Mouse (Mus musculus) bone marrow, adult 2 months (tissue): ENCODE measurements around the gene Morc4. TPM values are rescaled to one million over a fixed set of nuclear protein-coding genes. Genes with fewer than 3 reads are reported as not detected.

Experiments
- H3K27ac ChIP-seq: fragments of 200-500 bp; 2 replicates; pipeline ENCODE4 v1.5.1; 2012; ENCODE audit warnings: low read depth, mild to moderate bottlenecking, control low read depth, inconsistent platforms, low read length; ENCODE audit not compliant: control insufficient read depth, poor library complexity, insufficient read depth
- H3K4me1 ChIP-seq: fragments of 200-500 bp; 2 replicates; pipeline ENCODE4 v1.6.1; 2011; ENCODE audit warnings: low read length; ENCODE audit not compliant: control insufficient read depth, insufficient read depth
- H3K4me3 ChIP-seq: fragments of 200-500 bp; replicated peaks from 2 replicates; pipeline ENCODE3; 2011; ENCODE audit warnings: mild to moderate bottlenecking, low read depth, low read length, control low read depth; ENCODE audit not compliant: control insufficient read depth
- CTCF ChIP-seq: fragments of 200-500 bp; IDR thresholded peaks from 2 replicates; pipeline ENCODE4 v1.5.1; 2011; ENCODE audit warnings: low read length, control low read depth; ENCODE audit not compliant: control insufficient read depth, insufficient read depth
- POLR2A ChIP-seq: fragments of 200-500 bp; IDR thresholded peaks from 2 replicates; pipeline ENCODE4 v1.6.1; 2011; ENCODE audit warnings: low read depth, mild to moderate bottlenecking, control low read depth, low read length, borderline replicate concordance; ENCODE audit not compliant: control insufficient read depth
- WGBS: fragments of 180-500 bp; shearing (Covaris S2); methylation state at CpG from one replicate; pipeline ENCODE4 v1.1.7; 2018; 5-methylcytosine and 5-hydroxymethylcytosine counted together
- polyA plus RNA-seq: library from polyadenylated mRNA; stranded (reverse); fragments of >200 nt; gene quantifications from 2 replicates; pipeline ENCODE4 v1.2.4, GENCODE M21; 2011; ENCODE audit warnings: low replicate concordance; ENCODE audit not compliant: missing spikeins, insufficient read depth, insufficient read length

Morc4 gene
- polyA plus RNA-seq, 1 experiment, result 2.8 TPM

- WGBS, result 26% methylated on average over 9 of the region's 9 CpGs
- TF ChIP-seq CTCF (no peak), POLR2A (no peak)
- H3K4me1 ChIP-seq, result no peaks in the 10 kb centered on the region; the same call in 1 of the 2 replicates
- H3K27ac ChIP-seq, result no peak overlapping the region
- no peak overlapping the region for H3K4me3 ChIP-seq
These were observed 58.0 kb downstream of the Morc4 start for GRCm38 (mm10) chrX:139813299-139814002.

- 42% methylated on average over 3 of the region's 3 CpGs for WGBS
- no peaks in the 10 kb centered on the region; the same call in 1 of the 2 replicates for H3K4me1 ChIP-seq
- TF ChIP-seq CTCF (no peak), POLR2A (no peak)
- H3K27ac ChIP-seq, result no peak overlapping the region
- no peak overlapping the region for H3K4me3 ChIP-seq
These were observed 58.7 kb downstream of the Morc4 start for GRCm38 (mm10) chrX:139812636-139813298.

DNA sequence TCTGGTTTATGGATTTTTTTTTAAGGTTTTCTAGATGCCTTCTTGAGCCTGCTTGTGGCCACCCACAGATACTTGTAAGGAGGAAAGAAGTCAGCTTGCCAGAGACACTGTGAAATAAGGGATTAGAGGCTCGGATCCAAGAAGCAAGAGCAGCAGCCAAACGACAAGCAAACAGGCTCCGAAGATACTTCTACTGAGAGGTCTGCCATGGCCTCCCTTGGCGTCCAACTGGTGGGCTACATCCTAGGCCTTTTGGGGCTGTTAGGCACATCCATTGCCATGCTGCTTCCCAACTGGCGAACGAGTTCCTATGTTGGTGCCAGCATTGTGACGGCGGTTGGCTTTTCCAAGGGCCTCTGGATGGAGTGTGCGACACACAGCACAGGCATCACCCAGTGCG, 63.0 kb downstream of the Morc4 start:
- Histone ChIP-seq H3K27ac (no peak overlapping the region), H3K4me1 (no peaks in the 10 kb centered on the region; the same call in 1 of the 2 replicates), H3K4me3 (no peak overlapping the region)
- no peak for TF ChIP-seq POLR2A
- TF ChIP-seq CTCF, result no peak
- 81% methylated on average over 10 of the region's 10 CpGs for WGBS

DNA sequence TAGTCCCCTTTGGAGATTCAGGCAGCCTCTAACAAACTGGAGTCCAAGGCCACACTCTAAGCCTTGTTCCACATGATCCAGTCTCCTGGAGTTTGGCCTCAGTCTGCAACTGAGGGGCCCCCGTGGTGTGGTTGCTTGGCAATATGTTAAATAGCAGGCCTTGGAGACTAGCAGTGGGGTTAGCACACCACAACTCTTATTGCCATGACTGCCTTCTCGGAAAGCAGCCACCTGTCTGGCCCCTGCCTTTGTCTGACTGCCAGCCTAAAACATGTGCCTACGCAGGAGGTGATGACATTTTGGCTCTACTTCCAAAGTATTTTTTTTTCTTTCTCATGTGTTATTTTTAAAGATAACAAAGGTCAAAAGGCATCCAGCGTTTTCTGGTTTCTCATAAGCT, 63.4 kb downstream of the Morc4 start:
- TF ChIP-seq CTCF (no peak), POLR2A (no peak)
- 65% methylated on average over 4 of the region's 4 CpGs for WGBS
- H3K4me1 ChIP-seq, result no peaks in the 10 kb centered on the region; the same call in 1 of the 2 replicates
- H3K27ac ChIP-seq, result no peak overlapping the region
- H3K4me3 ChIP-seq, result no peak overlapping the region

GRCm38 (mm10) chrX:139807391-139807790, 64.1 kb downstream of the Morc4 start:
- Histone ChIP-seq H3K4me3 (no peak overlapping the region), H3K27ac (no peak overlapping the region), H3K4me1 (no peaks in the 10 kb centered on the region; the same call in 1 of the 2 replicates)
- WGBS, result 74% methylated on average over 2 of the region's 2 CpGs
- TF ChIP-seq POLR2A (no peak), CTCF (no peak)

DNA sequence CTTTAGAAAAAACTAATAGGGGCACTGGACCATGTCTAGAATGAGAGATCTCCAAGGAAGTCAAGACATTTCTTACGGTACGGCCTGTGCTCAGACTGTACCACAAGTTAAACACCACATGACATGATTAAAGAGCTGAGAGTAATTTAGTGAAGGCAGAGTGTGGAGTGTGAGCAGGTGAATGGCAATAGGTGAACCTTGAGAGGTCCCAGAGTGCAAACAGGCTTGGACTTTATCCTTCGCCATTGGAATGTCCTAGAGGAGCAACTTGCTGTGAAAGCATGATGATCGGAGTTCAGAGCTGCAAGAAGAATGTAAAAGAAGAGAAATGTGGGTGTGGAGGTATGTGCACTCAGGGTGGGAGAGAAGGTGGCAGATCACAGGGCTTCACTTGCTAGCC, 65.6 kb downstream of the Morc4 start:
- no peak overlapping the region for H3K27ac ChIP-seq
- TF ChIP-seq CTCF, result no peak
- no peak for TF ChIP-seq POLR2A
- WGBS, result 94% methylated on average over 4 of the region's 4 CpGs
- H3K4me3 ChIP-seq, result no peak overlapping the region
- H3K4me1 ChIP-seq, result no peaks in the 10 kb centered on the region; the same call in 1 of the 2 replicates

DNA sequence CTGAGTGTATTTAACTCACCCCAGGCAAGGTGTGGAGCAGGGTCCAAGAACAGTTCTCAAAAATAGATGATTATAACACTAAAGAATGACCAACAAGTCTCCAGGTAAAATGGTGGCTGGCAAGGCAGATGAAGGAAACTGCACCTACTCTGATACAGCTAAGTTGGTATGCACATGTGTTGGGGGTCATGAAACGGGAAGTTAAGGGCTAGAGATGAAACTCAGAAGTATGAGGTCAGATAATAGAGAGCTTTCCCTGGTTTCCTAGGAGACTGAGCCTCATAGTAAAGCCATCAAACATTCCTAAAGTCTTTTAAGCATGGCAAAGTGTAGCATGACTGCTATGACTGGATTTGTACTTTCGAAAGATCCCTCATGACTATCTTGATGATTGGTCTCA, 68.4 kb downstream of the Morc4 start:
- no peaks in the 10 kb centered on the region for H3K4me1 ChIP-seq
- WGBS, result 54% methylated on average over 2 of the region's 2 CpGs
- no peak for TF ChIP-seq CTCF
- no peak for TF ChIP-seq POLR2A

DNA sequence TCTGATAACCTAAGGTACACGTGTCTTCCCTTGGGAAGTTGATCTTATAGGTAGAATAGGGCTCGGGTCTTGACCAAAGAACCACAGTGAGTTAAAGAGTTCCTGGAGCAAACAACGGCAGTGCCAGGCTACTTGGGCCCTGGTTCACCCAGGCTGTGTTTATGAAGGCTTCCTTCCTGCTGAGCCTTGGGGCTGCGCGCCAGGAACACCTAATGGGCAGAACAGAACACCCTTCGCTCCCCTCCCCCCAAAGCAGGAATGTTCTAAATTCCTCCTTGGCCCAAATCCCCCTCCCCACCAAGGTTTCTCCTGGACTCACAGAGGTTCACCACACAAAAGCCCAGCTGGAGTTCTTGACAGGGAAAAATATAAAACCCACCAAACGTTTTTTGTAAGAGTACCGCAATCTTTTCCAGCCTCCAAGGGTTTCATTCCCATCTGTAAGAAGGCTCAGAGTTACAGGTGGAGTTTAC, 71.0 kb downstream of the Morc4 start, which contains the start of gene Cldn2:
Cldn2 (plus strand) TSS at position 423 of the 473 bp plus-strand sequence.
- Histone ChIP-seq H3K4me1 (no peaks in the 10 kb centered on the region; the same call in 1 of the 2 replicates), H3K27ac (no peak within 1 kb of the TSS), H3K4me3 (no peak within 1 kb of the TSS)
- WGBS, result 61% methylated on average over 8 of the region's 8 CpGs
- TF ChIP-seq POLR2A, result no peak
- no peak for TF ChIP-seq CTCF

More for the DNA sequence above, 68.4 kb downstream of the Morc4 start:
- no peak overlapping the region for H3K27ac ChIP-seq
- no peak overlapping the region for H3K4me3 ChIP-seq
